Mouse (Mus musculus) embryonic stem cell, embryonic (primary cell): ENCODE measurements around the gene Slc38a9.

Source experiments
- CTCF ChIA-PET, 4 experiments: fragments of 300-600 bp in 2 of 4; fragments of 350-600 bp in 2 of 4; sonication (Branson Sonifier 250); formaldehyde crosslinking; loops; one replicate each; lab custom pipeline; 2022; ENCODE audit warnings: inconsistent platforms in 2 of 4; lab: Charles Lee
- POLR2A ChIA-PET, 4 experiments: fragments of 300-600 bp in 2 of 4; fragments of 350-600 bp in 2 of 4; sonication (Branson Sonifier 250); formaldehyde crosslinking; loops; one replicate each; lab custom pipeline; 2022; ENCODE audit warnings: antibody characterized with exemption in 4 of 4, inconsistent platforms in 1 of 4; lab: Charles Lee

Slc38a9 gene

GRCm38 (mm10) chr13:112771447-112772208 lies 111.1 kb downstream of the Slc38a9 start:
- POLR2A ChIA-PET, result interaction anchor here (0.6 to 4.1 kb wide), 30 partner anchors 8 to 1522 kb away, joined by 3 to 50 read pairs (median 4); partner anchors contain the start of gene Plpp1 (in 4 of the 4)
- CTCF ChIA-PET, result interaction anchor here in 3 of 4 experiments (0.5 to 0.8 kb wide), 3 partner anchors 30 to 520 kb away, joined by 3 to 7 read pairs (median 5); no protein-coding TSS in a partner anchor

DNA sequence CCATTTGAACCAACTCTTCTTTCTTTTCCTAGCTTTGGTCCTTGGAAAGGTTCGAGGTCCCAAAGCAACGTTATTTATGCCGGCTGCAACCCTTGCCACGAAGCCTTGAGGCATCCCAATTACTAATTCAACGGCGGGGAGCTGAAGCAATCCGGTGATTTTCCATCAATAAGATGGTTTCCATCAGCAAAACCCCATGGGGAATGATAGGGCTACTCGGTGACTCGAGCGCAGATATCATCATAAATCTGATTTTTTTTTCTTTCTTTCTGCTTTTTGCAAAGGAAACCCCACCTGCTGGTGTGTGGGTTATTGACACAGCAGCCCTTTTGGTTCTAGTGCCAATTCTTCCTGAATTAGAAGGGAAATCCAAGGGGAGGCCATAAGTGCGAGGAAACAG lies 111.7 kb downstream of the Slc38a9 start:
- POLR2A ChIA-PET, result interaction anchor here in 3 of 4 experiments (0.6 to 4.1 kb wide), 14 partner anchors 8 to 214 kb away, joined by 3 to 50 read pairs (median 4); partner anchors contain the start of gene Plpp1 (in 3 of the 3)
- CTCF ChIA-PET, result no interaction called here

- POLR2A ChIA-PET, result interaction anchor here (0.7 to 3.3 kb wide), 9 partner anchors 8 to 213 kb away, joined by 3 to 16 read pairs (median 4); partner anchors contain the start of gene Plpp1 (in 3 of the 4)
- CTCF ChIA-PET, result no interaction called here
Observed at GRCm38 (mm10) chr13:112772861-112773260, 112.3 kb downstream of the Slc38a9 start.

DNA sequence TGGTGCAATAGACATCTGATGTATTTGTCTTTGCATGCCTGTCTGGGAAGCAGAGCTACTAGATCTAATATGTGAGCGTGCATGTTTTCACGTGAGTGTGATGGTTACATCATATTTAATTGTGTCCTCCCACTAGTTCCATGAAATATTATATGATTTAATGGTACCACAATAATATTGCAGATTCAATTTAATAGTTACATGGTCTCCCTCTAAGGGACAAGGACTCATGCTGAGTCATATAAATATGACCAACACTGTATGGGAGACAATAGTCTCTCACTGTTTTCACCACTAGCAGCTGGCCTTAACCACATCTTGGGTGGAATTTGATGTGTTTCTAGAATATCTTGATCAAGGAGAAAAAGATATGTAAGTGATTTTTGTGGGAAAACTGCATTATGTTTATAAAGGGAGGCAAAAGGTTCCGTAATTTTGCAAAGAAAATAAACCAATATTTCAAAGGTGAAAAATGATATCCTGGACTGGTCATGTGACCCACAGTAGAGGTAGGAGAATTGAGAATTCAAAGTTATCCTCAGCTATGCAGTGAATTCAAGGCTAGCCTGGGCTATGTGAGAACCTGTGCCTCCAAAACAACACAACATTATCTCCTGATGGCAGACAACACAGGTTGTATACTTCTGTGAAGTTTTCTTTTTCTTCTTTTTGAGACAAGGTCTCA lies 113.6 kb downstream of the Slc38a9 start:
- ChIA-PET POLR2A (interaction anchor here in 1 of 4 experiments (1.2 to 3.3 kb wide), 4 partner anchors 10 to 26 kb away, joined by 3 to 16 read pairs (median 6); partner anchors contain the start of gene Plpp1), CTCF (no interaction called here)

DNA sequence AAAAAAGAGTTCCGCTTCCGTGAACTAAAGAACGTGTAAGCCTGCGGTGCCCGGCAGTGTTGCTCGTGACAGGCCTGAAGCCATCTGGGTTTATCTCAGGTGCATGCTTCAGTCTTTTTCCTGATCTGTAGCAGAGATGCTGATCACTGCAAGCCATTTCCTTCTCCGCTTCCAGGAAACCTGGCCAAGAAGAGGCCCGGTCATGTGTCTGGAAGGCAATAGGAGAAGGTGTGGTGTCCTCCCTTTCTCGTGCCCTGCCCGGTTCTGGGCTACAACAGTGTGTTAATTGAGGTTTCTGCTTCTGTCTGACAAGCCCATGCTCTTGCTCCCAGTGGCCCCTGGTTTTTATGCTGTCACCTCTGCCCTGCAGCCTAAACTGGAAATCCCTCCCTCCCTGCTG lies 115.3 kb downstream of the Slc38a9 start:
- ChIA-PET CTCF (interaction anchor here in 1 of 4 experiments (0.6 kb wide), 1 partner anchor 16 kb away, joined by 4 read pairs; no protein-coding TSS in a partner anchor), POLR2A (interaction anchor here in 2 of 4 experiments (0.5 to 3.5 kb wide), 7 partner anchors 14 to 102 kb away, joined by 3 to 12 read pairs (median 5); partner anchors contain the start of gene Plpp1 (in 2 of the 2))

DNA sequence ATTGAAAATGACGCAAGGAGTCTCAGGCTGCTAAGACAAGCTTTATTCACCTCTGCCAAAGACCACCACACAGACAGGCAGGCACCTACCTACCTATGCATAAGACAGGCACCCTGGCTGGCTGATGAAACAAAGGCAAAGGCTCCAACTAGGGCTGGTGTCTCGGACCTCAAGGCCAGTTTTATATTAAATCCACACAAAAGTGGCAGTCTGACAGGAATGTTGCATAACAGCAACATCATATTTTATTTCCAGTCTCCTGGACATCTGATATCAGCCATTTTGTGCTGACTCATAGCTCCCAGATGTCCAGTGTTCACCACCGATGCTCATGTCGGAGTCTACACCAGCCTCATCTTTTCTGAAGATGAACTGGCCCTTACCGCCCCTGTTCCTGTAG lies 117.9 kb downstream of the Slc38a9 start:
- CTCF ChIA-PET, result no interaction called here
- POLR2A ChIA-PET, result interaction anchor here in 3 of 4 experiments (0.6 to 4.7 kb wide), 10 partner anchors 8 to 556 kb away, joined by 3 to 32 read pairs (median 3); partner anchors contain the start of gene Plpp1 (in 2 of the 3)

DNA sequence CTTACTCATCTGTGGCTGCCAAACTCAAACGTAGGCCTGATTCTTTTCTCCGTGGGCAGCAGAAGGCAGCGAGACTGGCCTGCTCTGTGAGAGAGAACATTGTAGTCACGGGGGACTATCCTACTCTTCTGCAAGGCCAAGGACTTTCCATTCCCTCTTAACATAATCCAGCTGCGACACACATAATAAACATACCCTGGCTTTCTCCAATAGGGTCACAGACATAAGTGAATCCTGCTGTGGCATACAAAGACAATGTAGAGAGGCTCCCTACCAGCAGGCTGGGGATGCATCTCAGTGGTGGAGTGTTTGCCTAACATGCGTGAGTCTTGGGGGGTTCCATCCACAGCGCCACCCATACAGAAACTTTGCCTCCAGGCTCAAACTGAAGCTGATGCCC lies 124.8 kb downstream of the Slc38a9 start:
- ChIA-PET CTCF (no interaction called here), POLR2A (interaction anchor here in 2 of 4 experiments (1.0 to 1.8 kb wide), 6 partner anchors 12 to 16 kb away, joined by 3 to 7 read pairs (median 4); partner anchors contain the start of gene Plpp1 (in 1 of the 2))

DNA sequence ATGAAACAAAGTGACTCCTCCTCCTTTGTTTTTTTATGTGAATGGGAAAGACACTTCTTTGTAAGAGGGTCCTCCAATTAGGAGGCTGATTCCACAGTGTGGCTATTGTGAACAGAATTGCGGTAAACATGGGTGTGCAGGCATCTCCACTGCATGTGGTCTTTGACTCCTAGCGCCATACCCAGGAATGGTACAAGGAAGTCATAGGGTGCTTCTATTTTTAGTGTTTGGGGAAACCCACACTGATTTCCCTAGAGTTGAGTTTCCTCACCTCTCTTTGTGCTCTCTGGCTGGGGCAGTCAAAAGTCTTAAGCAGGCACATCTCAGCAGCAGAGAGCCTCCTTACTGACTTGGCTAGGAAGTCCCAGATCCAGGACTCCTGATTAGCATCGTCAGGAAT lies 125.6 kb downstream of the Slc38a9 start:
- ChIA-PET CTCF (no interaction called here), POLR2A (interaction anchor here in 2 of 4 experiments (1.0 to 1.8 kb wide), 5 partner anchors 11 to 16 kb away, joined by 3 to 6 read pairs (median 3); no protein-coding TSS in a partner anchor)

DNA sequence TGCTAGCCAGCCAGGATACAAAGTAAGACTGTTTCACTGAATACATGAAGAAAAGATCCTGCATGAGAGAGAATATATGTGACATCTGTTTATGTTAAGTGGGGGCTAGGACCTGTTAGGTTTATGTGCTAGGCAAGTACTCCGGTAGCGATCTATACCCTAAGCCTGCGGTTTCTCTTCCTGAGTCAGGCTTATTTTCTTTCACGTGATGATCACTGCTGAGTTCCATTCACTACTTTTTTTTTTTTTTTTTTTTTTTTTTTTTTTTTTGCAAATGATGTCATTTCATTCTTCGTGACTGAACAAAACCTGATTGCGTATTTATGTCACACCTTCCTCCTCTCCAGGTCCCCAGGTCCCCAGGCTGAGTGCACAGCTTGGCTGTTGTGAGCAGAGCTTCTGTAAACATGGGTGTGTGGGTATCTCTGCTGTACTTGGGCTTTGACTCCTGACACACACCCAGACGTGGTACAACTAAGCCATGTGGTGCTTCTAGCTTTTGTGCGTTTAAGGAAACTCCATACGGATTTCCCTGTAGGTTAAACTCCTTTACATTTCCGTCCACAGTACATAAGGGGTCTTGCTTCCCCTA lies 126.5 kb downstream of the Slc38a9 start:
- CTCF ChIA-PET, result no interaction called here
- POLR2A ChIA-PET, result interaction anchor here in 3 of 4 experiments (0.6 to 1.8 kb wide), 5 partner anchors 10 to 200 kb away, joined by 4 to 13 read pairs (median 5); partner anchors contain the start of gene Plpp1 (in 1 of the 3)
